Mouse (Mus musculus): ENCODE measurements around the gene Tsc1. TPM values are rescaled to one million over a fixed set of nuclear protein-coding genes. Genes with fewer than 3 reads are reported as not detected.

Tsc1 gene
- polyA plus RNA-seq, 1 experiment from 2014 or later = 31.7 TPM

GRCm38 (mm10) chr2:28632626-28633025, 8.4 kb upstream of the Tsc1 start:
- no peaks in the 10 kb centered on the region for H3K36me3 ChIP-seq
- no peak overlapping the region for H3K4me3 ChIP-seq
- no peaks in the 10 kb centered on the region for H3K4me1 ChIP-seq (replicated peaks)
- WGBS = 61% methylated on average over 1 of the region's 1 CpGs
- no peaks in the 10 kb centered on the region; the same call in 1 of the 2 replicates for H3K27me3 ChIP-seq
- no peak for ATAC-seq (ENCODE audit: low FRiP score, low read depth)
- no peaks in the 10 kb centered on the region for H3K9me3 ChIP-seq
- H3K27ac ChIP-seq (replicated peaks) = no peak overlapping the region
- H3K9ac ChIP-seq = no peak overlapping the region
- no peak overlapping the region for H3K4me2 ChIP-seq

DNA sequence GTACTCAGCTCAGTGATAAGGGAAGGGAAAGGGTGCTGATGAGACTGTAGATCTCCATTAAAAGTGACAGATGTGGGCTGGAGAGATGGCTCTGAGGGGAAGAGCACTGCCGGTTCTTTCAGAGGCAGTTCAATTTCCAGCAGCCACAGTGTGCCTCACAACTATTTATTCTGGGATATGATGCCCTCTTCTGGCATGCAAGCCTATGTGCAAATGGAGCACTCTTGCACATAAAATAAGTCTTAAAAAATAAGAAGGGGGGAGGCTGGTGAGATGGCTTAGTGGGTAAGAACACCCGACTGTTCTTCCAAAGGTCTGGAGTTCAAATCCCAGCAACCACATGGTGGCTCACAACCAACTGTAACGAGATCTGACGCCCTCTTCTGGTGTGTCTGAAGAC, 7.9 kb upstream of the Tsc1 start:
- 53% methylated on average over 4 of the region's 4 CpGs for WGBS
- Histone ChIP-seq H3K4me3 (no peak overlapping the region), H3K36me3 (no peaks in the 10 kb centered on the region), H3K9me3 (no peaks in the 10 kb centered on the region), H3K27ac (replicated peaks) (no peak overlapping the region), H3K4me1 (replicated peaks) (no peaks in the 10 kb centered on the region), H3K27me3 (no peaks in the 10 kb centered on the region; the same call in 1 of the 2 replicates), H3K9ac (no peak overlapping the region), H3K4me2 (no peak overlapping the region)
- no peak for ATAC-seq (ENCODE audit: low FRiP score, low read depth)

DNA sequence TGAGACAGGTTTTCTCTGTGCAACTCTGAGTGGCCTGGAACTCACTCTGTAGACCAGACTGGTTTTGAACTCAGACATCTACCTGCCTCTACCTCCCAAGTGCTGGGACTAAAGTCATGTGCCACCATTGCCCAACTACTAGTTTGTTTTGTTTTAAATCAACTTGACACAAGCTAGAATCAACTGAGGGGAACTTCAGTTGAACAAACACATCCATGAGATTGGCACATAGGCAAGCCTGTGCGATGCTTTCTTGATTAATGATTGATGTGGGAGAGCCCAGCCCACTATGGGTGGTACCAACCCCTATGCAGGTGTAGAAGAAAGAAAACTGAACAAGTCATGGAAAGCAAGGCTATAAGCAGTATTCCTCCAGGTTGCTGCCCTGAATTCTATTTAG, 5.8 kb upstream of the Tsc1 start:
- Histone ChIP-seq H3K9me3 (no peaks in the 10 kb centered on the region), H3K4me3 (no peak overlapping the region), H3K36me3 (no peaks in the 10 kb centered on the region), H3K27me3 (no peaks in the 10 kb centered on the region), H3K27ac (replicated peaks) (no peak overlapping the region), H3K9ac (no peak overlapping the region), H3K4me1 (replicated peaks) (peaks cover 8% of the 10 kb centered on the region; the same call in 1 of the 2 replicates), H3K4me2 (no peak overlapping the region)
- 88% methylated on average over 1 of the region's 1 CpGs for WGBS
- no peak for ATAC-seq (ENCODE audit: low FRiP score, low read depth)

DNA sequence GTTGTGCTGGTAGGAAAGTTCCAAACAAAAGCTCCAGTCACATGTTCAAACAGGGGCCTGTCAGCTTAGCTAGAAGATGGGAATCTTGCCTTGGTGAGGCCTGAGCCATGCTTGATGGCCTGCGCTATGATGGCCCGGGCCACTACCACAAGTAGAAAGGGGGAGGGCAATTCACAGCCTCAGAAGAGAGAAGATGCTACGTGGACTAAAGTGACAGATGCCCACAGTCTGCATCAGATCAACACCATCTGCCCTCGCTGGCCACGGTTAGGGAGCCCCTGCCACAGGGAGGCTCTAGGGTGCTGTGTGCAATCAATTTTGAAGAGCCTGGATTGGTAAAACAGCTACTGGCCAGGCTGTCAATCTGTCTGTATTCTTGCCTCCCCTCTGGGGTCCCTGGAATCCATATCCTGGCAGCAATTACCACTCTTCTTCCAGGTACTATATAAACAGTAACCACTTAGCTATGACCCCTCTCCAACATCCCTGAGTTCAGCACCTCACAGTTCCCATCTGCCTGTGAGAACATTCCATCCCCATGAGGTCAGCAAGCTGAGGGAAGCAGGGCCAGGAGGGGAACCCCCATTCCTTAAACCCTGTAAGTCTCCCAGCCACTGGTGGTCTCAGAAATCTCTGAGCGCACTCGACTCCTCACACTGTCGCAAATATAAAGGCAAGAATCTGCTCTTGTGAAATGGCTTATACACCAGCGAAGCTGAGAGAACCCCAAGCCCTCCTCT, 3.8 kb upstream of the Tsc1 start:
- ATAC-seq (ENCODE audit: low FRiP score, low read depth) = no peak
- Histone ChIP-seq H3K4me3 (no peak overlapping the region), H3K4me1 (replicated peaks) (peaks cover 14% of the 10 kb centered on the region), H3K4me2 (no peak overlapping the region), H3K9me3 (no peaks in the 10 kb centered on the region), H3K9ac (no peak overlapping the region), H3K27me3 (no peaks in the 10 kb centered on the region), H3K36me3 (no peaks in the 10 kb centered on the region), H3K27ac (replicated peaks) (no peak overlapping the region)
- WGBS = 77% methylated on average over 9 of the region's 9 CpGs

DNA sequence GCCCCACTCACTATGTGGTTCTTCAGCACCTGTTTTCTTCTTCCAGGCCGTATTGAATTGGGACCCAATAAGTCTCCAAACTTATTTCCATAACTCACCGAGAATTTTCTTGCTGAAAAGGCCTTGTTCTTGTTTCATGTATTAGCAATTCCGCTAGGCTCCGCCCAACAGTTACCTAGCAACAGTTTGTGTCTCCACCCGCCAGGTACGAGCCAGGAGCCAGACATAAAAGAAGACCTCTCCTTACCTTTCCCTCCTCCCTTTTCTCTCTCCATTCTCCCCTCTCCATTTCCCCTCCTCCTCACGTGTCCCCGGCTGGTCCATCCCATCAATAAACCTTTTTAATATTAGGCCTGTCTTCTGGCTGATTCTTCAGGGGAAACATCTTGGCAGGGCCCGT, 2.7 kb upstream of the Tsc1 start:
- Histone ChIP-seq H3K4me2 (peak overlapping the region; percentile 27), H3K27ac (replicated peaks) (no peak overlapping the region), H3K4me1 (replicated peaks) (peaks cover 25% of the 10 kb centered on the region), H3K4me3 (no peak overlapping the region), H3K9ac (no peak overlapping the region), H3K9me3 (no peaks in the 10 kb centered on the region), H3K36me3 (no peaks in the 10 kb centered on the region), H3K27me3 (no peaks in the 10 kb centered on the region)
- 19% methylated on average over 9 of the region's 9 CpGs for WGBS
- no peak for ATAC-seq (ENCODE audit: low FRiP score, low read depth)

GRCm38 (mm10) chr2:28638886-28639285, 2.1 kb upstream of the Tsc1 start:
- Histone ChIP-seq H3K4me1 (replicated peaks) (peaks cover 30% of the 10 kb centered on the region), H3K36me3 (no peaks in the 10 kb centered on the region), H3K9me3 (no peaks in the 10 kb centered on the region), H3K4me3 (0 out of 2 replicates have a peak overlapping the region, but pooled peaks have one; percentile 2), H3K27me3 (no peaks in the 10 kb centered on the region), H3K27ac (replicated peaks) (no peak overlapping the region), H3K4me2 (peak overlapping the region; percentile 27), H3K9ac (no peak overlapping the region)
- 8% methylated on average over 9 of the region's 9 CpGs for WGBS
- ATAC-seq (ENCODE audit: low FRiP score, low read depth) = no peak

- H3K4me3 ChIP-seq = no peak overlapping the region
- H3K4me1 ChIP-seq (replicated peaks) = peaks cover 35% of the 10 kb centered on the region
- no peak overlapping the region for H3K4me2 ChIP-seq
- no peaks in the 10 kb centered on the region for H3K36me3 ChIP-seq
- ATAC-seq (ENCODE audit: low FRiP score, low read depth) = no peak
- no peak overlapping the region for H3K9ac ChIP-seq
- no peaks in the 10 kb centered on the region for H3K27me3 ChIP-seq
- H3K27ac ChIP-seq (replicated peaks) = no peak overlapping the region
- WGBS = 55% methylated on average over 7 of the region's 7 CpGs
- H3K9me3 ChIP-seq = no peaks in the 10 kb centered on the region
Observed at GRCm38 (mm10) chr2:28639794-28640193, 1.2 kb upstream of the Tsc1 start.

GRCm38 (mm10) chr2:28641435-28641941, 460 bp downstream of the Tsc1 start:
- H3K9me3 ChIP-seq = no peaks in the 10 kb centered on the region
- WGBS = under 1% methylated on average over 42 of the region's 43 CpGs
- H3K4me3 ChIP-seq = peak overlapping the region; percentile 92
- peaks cover 35% of the 10 kb centered on the region for H3K4me1 ChIP-seq (replicated peaks)
- peak overlapping the region; percentile 83 for H3K4me2 ChIP-seq
- peak; percentile 80 for ATAC-seq (ENCODE audit: low FRiP score, low read depth)
- H3K27me3 ChIP-seq = no peaks in the 10 kb centered on the region
- peak overlapping the region; percentile 95 for H3K27ac ChIP-seq (replicated peaks)
- H3K36me3 ChIP-seq = no peaks in the 10 kb centered on the region
- H3K9ac ChIP-seq = peak overlapping the region; percentile 91

GRCm38 (mm10) chr2:28643081-28643480, 2.1 kb downstream of the Tsc1 start:
- ATAC-seq (ENCODE audit: low FRiP score, low read depth) = no peak
- no peak overlapping the region for H3K27ac ChIP-seq (replicated peaks)
- WGBS = 89% methylated on average over 3 of the region's 3 CpGs
- peaks cover 35% of the 10 kb centered on the region for H3K4me1 ChIP-seq (replicated peaks)
- H3K9me3 ChIP-seq = no peaks in the 10 kb centered on the region
- H3K4me3 ChIP-seq = peak overlapping the region; percentile 92; the same call in 1 of the 2 replicates
- no peaks in the 10 kb centered on the region for H3K36me3 ChIP-seq
- H3K27me3 ChIP-seq = no peaks in the 10 kb centered on the region
- no peak overlapping the region; the same call in 1 of the 2 replicates for H3K9ac ChIP-seq
- H3K4me2 ChIP-seq = peak overlapping the region; percentile 83

DNA sequence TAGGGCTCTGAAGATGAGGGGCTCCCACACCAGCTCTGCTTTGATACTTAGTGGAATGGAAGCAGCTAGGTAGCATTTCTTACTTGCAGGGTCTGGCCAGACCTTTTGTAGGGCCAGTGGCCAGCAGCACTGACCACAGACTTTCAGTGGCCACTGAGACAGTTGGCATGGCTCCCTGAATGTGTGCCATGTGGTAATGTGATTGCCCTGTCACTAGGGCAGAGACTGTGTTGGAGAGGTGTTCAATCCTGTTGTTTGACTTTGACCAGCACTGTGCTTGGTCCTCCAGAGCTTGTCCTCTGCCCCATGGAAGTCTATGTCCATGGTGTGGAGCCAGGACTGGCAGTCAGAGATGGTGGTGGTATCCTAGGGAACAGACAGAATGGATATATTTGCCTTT, 9.5 kb downstream of the Tsc1 start:
- Histone ChIP-seq H3K4me1 (replicated peaks) (no peaks in the 10 kb centered on the region), H3K27ac (replicated peaks) (no peak overlapping the region), H3K36me3 (0 out of 2 replicates have a peak, but pooled peaks cover 9% of the 10 kb centered on the region), H3K4me2 (no peak overlapping the region), H3K4me3 (no peak overlapping the region), H3K9me3 (no peaks in the 10 kb centered on the region), H3K9ac (no peak overlapping the region), H3K27me3 (no peaks in the 10 kb centered on the region)
- ATAC-seq (ENCODE audit: low FRiP score, low read depth) = no peak

GRCm38 (mm10) chr2:28653351-28653750, 12.3 kb downstream of the Tsc1 start:
- 93% methylated on average over 7 of the region's 7 CpGs for WGBS
- Histone ChIP-seq H3K27me3 (no peaks in the 10 kb centered on the region), H3K36me3 (peaks cover 24% of the 10 kb centered on the region), H3K27ac (replicated peaks) (no peak overlapping the region), H3K4me2 (no peak overlapping the region), H3K4me1 (replicated peaks) (no peaks in the 10 kb centered on the region), H3K4me3 (no peak overlapping the region), H3K9ac (no peak overlapping the region), H3K9me3 (no peaks in the 10 kb centered on the region)
- no peak for ATAC-seq (ENCODE audit: low FRiP score, low read depth)

DNA sequence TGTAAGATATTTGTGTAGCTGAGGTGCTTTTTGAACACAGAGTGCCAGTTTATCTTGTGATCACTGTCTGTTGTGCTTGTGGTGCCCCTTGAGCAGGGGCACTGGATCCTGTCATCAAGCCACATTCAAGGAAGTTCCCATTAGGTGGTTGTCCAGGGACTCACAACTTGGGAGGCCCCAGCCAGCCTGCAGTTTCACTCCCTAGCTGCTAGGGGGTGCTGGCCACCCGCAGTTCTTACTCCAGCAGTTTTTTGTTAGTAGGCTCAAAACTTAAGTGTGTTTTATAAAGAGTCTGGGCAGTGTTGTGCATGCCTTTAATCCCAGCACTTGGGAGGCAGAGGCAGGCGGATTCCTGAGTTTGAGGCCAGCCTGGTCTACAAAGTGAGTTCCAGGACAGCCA, 13.3 kb downstream of the Tsc1 start:
- Histone ChIP-seq H3K36me3 (peaks cover 33% of the 10 kb centered on the region), H3K4me2 (no peak overlapping the region), H3K4me3 (no peak overlapping the region), H3K27ac (replicated peaks) (no peak overlapping the region), H3K27me3 (no peaks in the 10 kb centered on the region), H3K9ac (no peak overlapping the region), H3K4me1 (replicated peaks) (no peaks in the 10 kb centered on the region), H3K9me3 (no peaks in the 10 kb centered on the region)
- ATAC-seq (ENCODE audit: low FRiP score, low read depth) = no peak
- 71% methylated on average over 2 of the region's 2 CpGs for WGBS

Measured in hindbrain, embryonic 15.5 days (tissue).